Mouse (Mus musculus): ENCODE measurements at regions not wholly inside any gene's neighbourhood (a gene's known extent, or its start where the extent isn't known, plus 50 kb on each side); places are given as distances from the start of the nearest gene placed in this dataset.

- TF ChIP-seq CTCF (IDR thresholded peaks at IDR 0.05; ENCODE audit: low read depth, low read length) (no peak), POLR2A (IDR thresholded peaks at IDR 0.05; ENCODE audit: extremely low read depth, insufficient read depth, low read length) (no peak)
- H3K27me3 ChIP-seq (ENCODE audit: control insufficient read depth, insufficient read depth, low read length), result no peaks in the 10 kb centered on the region; the same call in 1 of the 2 replicates
- H3K79me2 ChIP-seq (ENCODE audit: control insufficient read depth, insufficient read depth, low read length), result no peaks in the 10 kb centered on the region
- 47% methylated on average over 4 of the region's 4 CpGs for WGBS
- H3K27ac ChIP-seq (replicated peaks; ENCODE audit: insufficient read depth, low read depth, low read length), result no peak overlapping the region
- no peaks in the 10 kb centered on the region for H3K4me1 ChIP-seq (ENCODE audit: control insufficient read depth, insufficient read depth, low read length)
- no peak overlapping the region for H3K9ac ChIP-seq (ENCODE audit: low read depth, low read length)
- no peaks in the 10 kb centered on the region for H3K36me3 ChIP-seq (ENCODE audit: control insufficient read depth, insufficient read depth, low read length)
- H3K4me3 ChIP-seq (ENCODE audit: insufficient read depth, low read depth, low read length), result no peak overlapping the region
- peak; percentile 82 for DNase-seq (ENCODE audit: extremely low read depth, low read depth, low spot score)
These were observed 197.2 kb upstream of the 1810046K07Rik start for GRCm38 (mm10) chr9:51525906-51526305.

GRCm38 (mm10) chr9:51538894-51539293 is 210.2 kb upstream of the 1810046K07Rik start:
- Histone ChIP-seq H3K79me2 (ENCODE audit: control insufficient read depth, insufficient read depth, low read length) (no peaks in the 10 kb centered on the region), H3K4me1 (ENCODE audit: control insufficient read depth, insufficient read depth, low read length) (no peaks in the 10 kb centered on the region), H3K36me3 (ENCODE audit: control insufficient read depth, insufficient read depth, low read length) (no peaks in the 10 kb centered on the region), H3K27ac (replicated peaks; ENCODE audit: insufficient read depth, low read depth, low read length) (no peak overlapping the region), H3K9ac (ENCODE audit: low read depth, low read length) (no peak overlapping the region), H3K4me3 (ENCODE audit: insufficient read depth, low read depth, low read length) (no peak overlapping the region), H3K27me3 (ENCODE audit: control insufficient read depth, insufficient read depth, low read length) (peaks cover 4% of the 10 kb centered on the region; the same call in 1 of the 2 replicates)
- DNase-seq (ENCODE audit: extremely low read depth, low read depth, low spot score), result no peak
- WGBS, result 66% methylated on average over 2 of the region's 2 CpGs
- TF ChIP-seq CTCF (IDR thresholded peaks at IDR 0.05; ENCODE audit: low read depth, low read length) (no peak), POLR2A (IDR thresholded peaks at IDR 0.05; ENCODE audit: extremely low read depth, insufficient read depth, low read length) (no peak)

- 50% methylated on average over 3 of the region's 3 CpGs for WGBS
These were observed 213.2 kb upstream of the 1810046K07Rik start for GRCm38 (mm10) chr9:51541940-51542339.

GRCm38 (mm10) chr9:51572040-51572439 is 193.1 kb upstream of the Arhgap20 start:
- no peak for DNase-seq (ENCODE audit: extremely low read depth, low read depth, low spot score)
- H3K36me3 ChIP-seq (ENCODE audit: control insufficient read depth, insufficient read depth, low read length), result no peaks in the 10 kb centered on the region
- 69% methylated on average over 5 of the region's 5 CpGs for WGBS
- H3K4me3 ChIP-seq (ENCODE audit: insufficient read depth, low read depth, low read length), result no peak overlapping the region
- TF ChIP-seq POLR2A (IDR thresholded peaks at IDR 0.05; ENCODE audit: extremely low read depth, insufficient read depth, low read length), result no peak
- no peak for TF ChIP-seq CTCF (IDR thresholded peaks at IDR 0.05; ENCODE audit: low read depth, low read length)
- H3K27me3 ChIP-seq (ENCODE audit: control insufficient read depth, insufficient read depth, low read length), result peaks cover 5% of the 10 kb centered on the region; the same call in 1 of the 2 replicates
- no peak overlapping the region for H3K9ac ChIP-seq (ENCODE audit: low read depth, low read length)
- no peak overlapping the region for H3K27ac ChIP-seq (replicated peaks; ENCODE audit: insufficient read depth, low read depth, low read length)
- no peaks in the 10 kb centered on the region for H3K4me1 ChIP-seq (ENCODE audit: control insufficient read depth, insufficient read depth, low read length)
- no peaks in the 10 kb centered on the region for H3K79me2 ChIP-seq (ENCODE audit: control insufficient read depth, insufficient read depth, low read length)

More at GRCm38 (mm10) chr9:51541940-51542339, 213.2 kb upstream of the 1810046K07Rik start:
- H3K27ac ChIP-seq (replicated peaks; ENCODE audit: insufficient read depth, low read depth, low read length), result no peak overlapping the region
- no peaks in the 10 kb centered on the region for H3K36me3 ChIP-seq (ENCODE audit: control insufficient read depth, insufficient read depth, low read length)
- H3K27me3 ChIP-seq (ENCODE audit: control insufficient read depth, insufficient read depth, low read length), result no peaks in the 10 kb centered on the region
- TF ChIP-seq POLR2A (IDR thresholded peaks at IDR 0.05; ENCODE audit: extremely low read depth, insufficient read depth, low read length) (no peak), CTCF (IDR thresholded peaks at IDR 0.05; ENCODE audit: low read depth, low read length) (no peak)
- peak; percentile 38 for DNase-seq (ENCODE audit: extremely low read depth, low read depth, low spot score)
- no peaks in the 10 kb centered on the region for H3K4me1 ChIP-seq (ENCODE audit: control insufficient read depth, insufficient read depth, low read length)
- no peak overlapping the region for H3K9ac ChIP-seq (ENCODE audit: low read depth, low read length)
- H3K4me3 ChIP-seq (ENCODE audit: insufficient read depth, low read depth, low read length), result no peak overlapping the region
- no peaks in the 10 kb centered on the region for H3K79me2 ChIP-seq (ENCODE audit: control insufficient read depth, insufficient read depth, low read length)

- WGBS, result 88% methylated on average over 3 of the region's 3 CpGs
- Histone ChIP-seq H3K27ac (replicated peaks; ENCODE audit: insufficient read depth, low read depth, low read length) (no peak overlapping the region), H3K4me1 (ENCODE audit: control insufficient read depth, insufficient read depth, low read length) (no peaks in the 10 kb centered on the region), H3K27me3 (ENCODE audit: control insufficient read depth, insufficient read depth, low read length) (peaks cover 5% of the 10 kb centered on the region; the same call in 1 of the 2 replicates), H3K36me3 (ENCODE audit: control insufficient read depth, insufficient read depth, low read length) (no peaks in the 10 kb centered on the region), H3K4me3 (ENCODE audit: insufficient read depth, low read depth, low read length) (no peak overlapping the region), H3K79me2 (ENCODE audit: control insufficient read depth, insufficient read depth, low read length) (no peaks in the 10 kb centered on the region), H3K9ac (ENCODE audit: low read depth, low read length) (no peak overlapping the region)
- no peak for TF ChIP-seq CTCF (IDR thresholded peaks at IDR 0.05; ENCODE audit: low read depth, low read length)
- DNase-seq (ENCODE audit: extremely low read depth, low read depth, low spot score), result no peak
These were observed 183.5 kb upstream of the Arhgap20 start for GRCm38 (mm10) chr9:51581601-51582000.

GRCm38 (mm10) chr9:51593707-51594106 is 171.4 kb upstream of the Arhgap20 start:
- H3K9ac ChIP-seq (ENCODE audit: low read depth, low read length), result no peak overlapping the region
- no peak for TF ChIP-seq CTCF (IDR thresholded peaks at IDR 0.05; ENCODE audit: low read depth, low read length)
- TF ChIP-seq POLR2A (IDR thresholded peaks at IDR 0.05; ENCODE audit: extremely low read depth, insufficient read depth, low read length), result no peak
- WGBS, result 71% methylated on average over 3 of the region's 3 CpGs

More at GRCm38 (mm10) chr9:51593707-51594106, 171.4 kb upstream of the Arhgap20 start:
- H3K4me1 ChIP-seq (ENCODE audit: control insufficient read depth, insufficient read depth, low read length), result no peaks in the 10 kb centered on the region
- H3K79me2 ChIP-seq (ENCODE audit: control insufficient read depth, insufficient read depth, low read length), result no peaks in the 10 kb centered on the region
- no peak overlapping the region for H3K27ac ChIP-seq (replicated peaks; ENCODE audit: insufficient read depth, low read depth, low read length)
- peak; percentile 10 for DNase-seq (ENCODE audit: extremely low read depth, low read depth, low spot score)
- 0 out of 2 replicates have a peak, but pooled peaks cover 2% of the 10 kb centered on the region for H3K27me3 ChIP-seq (ENCODE audit: control insufficient read depth, insufficient read depth, low read length)
- H3K4me3 ChIP-seq (ENCODE audit: insufficient read depth, low read depth, low read length), result no peak overlapping the region
- no peaks in the 10 kb centered on the region for H3K36me3 ChIP-seq (ENCODE audit: control insufficient read depth, insufficient read depth, low read length)
